Mouse (Mus musculus) stomach, postnatal 0 days (tissue): ENCODE measurements around the gene Pif1.

Experiments used
- CTCF ChIP-seq: IDR thresholded peaks from 2 replicates; pipeline ENCODE4 v1.5.1; 2016; ENCODE audit warnings: antibody characterized with exemption, low read depth, mild to moderate bottlenecking, moderate library complexity
- EP300 ChIP-seq: optimal IDR thresholded peaks from 2 replicates; pipeline ENCODE3; 2016; ENCODE audit warnings: antibody characterized with exemption

GRCm38 (mm10) chr9:65579781-65580371 lies 7.1 kb upstream of the Pif1 start, which contains the start of gene Plekho2:
- TF ChIP-seq CTCF: no peak
- no peak for TF ChIP-seq EP300
